Mouse (Mus musculus): ENCODE measurements around the gene Gsc2.

Gene Gsc2

DNA sequence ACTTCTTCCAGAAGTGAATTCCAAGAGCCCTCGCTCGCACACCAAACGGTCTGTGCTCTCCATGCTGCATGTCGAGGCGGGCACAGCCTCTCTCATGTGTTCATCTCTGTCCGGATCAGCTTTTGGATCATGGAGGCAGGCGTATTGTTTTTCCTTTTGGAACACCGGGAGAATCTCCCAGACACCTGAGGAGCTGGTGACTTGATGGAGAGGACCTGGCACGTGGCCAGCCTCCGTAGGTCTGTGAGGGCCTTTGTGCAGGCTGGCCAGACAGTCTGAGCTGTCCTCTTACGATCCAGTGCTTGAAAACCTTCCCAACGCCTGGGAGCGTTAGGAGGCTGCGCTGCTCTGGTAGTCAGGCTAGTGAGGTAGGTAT is 7.3 kb upstream of the Gsc2 start:
- no peak for DNase-seq

DNA sequence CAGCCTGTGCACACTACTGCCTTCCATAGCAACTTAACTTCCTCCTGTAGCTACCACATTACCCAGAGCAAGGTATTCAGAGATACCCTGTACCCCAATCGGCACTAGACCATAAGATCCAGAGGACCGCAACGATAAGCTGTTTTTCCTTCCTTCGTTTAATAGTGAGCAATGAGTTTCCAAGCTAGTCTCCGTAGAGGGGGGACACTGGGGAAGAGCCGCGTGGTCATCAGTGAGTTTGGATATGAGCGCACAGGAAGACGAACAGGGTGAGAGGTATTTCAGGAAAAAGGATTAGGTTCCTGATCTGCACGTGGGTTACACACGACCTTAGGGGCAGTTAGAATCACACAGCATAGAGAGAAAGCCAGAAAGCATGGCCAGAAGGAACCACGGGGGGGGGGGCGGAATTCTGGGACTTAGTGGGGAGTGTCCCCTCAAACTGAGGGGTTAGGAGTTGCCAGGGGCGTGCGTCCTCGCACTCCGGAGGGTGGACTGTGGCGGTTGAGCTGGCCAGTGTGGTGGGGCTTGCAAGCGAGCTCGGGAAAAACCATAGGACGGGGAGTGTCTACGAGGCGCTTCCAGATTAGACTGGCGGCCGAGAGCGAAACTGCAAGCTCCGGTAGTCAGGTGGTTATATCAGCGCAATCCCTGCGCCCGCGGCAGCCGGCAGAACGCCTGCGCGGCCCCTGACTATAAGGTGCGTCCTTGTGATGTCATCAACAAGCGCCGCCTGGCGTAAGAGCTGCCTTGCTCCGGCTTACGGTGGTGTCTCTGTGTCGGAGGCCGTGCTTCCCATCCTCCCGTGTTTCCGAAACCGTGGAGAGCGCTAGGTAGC is 6.7 kb upstream of the Gsc2 start:
- DNase-seq, result peak; percentile 97

DNA sequence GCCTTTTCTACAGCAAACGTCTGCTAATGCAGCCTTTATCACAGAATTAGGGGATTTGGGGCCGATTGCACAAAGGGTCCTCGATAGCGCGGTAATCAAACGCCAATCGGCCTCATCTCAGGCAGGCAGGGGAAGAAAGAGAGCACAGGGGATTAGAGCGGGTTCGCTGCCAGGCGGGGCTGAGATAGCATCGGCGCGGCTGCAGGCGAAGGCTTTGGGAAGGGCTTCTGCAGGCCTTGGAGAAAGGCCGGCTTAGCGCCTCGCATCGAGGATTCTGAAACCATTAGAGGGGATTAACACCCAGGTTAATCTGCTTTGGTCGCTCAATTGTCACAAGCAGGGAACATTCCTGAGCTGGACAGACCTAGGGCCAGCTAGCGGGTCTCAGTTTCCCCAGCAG is 5.7 kb upstream of the Gsc2 start:
- no peak for DNase-seq

DNA sequence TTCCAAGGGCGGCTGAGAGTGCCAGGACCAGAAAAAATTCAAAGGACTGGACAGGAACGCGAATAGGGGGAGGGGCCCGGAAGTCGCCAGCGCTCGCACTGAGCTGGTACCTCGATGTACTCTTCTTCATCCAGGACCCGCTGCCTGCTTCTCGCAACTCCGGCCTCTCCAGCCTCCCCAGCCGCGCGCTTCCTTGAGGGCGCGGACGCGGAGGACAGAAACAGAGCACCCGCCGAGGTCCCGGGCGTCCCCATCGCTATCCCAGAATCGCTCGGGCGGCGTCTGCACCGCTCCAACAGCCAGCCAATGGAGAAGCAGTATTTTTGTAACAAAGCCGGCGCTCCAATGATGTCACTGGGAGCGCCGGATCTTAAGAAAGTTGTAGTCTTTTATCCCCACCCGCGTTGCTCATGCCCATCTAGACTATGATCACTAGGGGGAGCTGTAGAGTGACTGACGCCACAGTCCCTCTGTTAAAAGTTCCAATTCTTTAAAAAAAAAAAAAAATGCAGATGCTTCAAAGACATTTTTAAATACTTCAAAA is 3.7 kb downstream of the Gsc2 start, which contains the start of gene Ess2:
TSS of gene Ess2 (minus strand) at position 297 of the 544 bp plus-strand sequence.
- DNase-seq, result peak; percentile 95

DNA sequence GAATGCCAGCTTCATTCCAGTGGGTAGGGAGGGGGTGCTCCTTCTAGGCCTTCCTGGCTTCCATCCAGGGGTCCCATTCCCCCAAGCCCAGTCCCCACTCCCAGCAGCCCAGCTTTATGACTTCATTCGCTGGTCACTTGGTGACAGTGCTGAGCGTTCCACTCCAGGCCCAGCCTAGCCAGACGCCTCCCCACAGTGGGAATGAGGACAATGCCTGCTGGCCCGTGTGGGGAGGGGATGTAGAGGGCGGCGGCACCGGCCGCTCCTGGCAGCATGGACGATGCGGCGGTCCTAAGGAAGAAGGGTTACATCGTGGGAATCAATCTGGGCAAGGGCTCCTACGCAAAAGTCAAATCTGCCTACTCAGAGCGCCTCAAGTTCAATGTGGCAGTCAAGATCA is 16.4 kb downstream of the Gsc2 start, which contains the start of the genes Dgcr2 and Tssk2:
TSS of gene Dgcr2 (minus strand) at position 101 of the 400 bp plus-strand sequence.
TSS of gene Tssk2 (plus strand) at position 176 of the 400 bp plus-strand sequence.
- DNase-seq, result no peak

DNA sequence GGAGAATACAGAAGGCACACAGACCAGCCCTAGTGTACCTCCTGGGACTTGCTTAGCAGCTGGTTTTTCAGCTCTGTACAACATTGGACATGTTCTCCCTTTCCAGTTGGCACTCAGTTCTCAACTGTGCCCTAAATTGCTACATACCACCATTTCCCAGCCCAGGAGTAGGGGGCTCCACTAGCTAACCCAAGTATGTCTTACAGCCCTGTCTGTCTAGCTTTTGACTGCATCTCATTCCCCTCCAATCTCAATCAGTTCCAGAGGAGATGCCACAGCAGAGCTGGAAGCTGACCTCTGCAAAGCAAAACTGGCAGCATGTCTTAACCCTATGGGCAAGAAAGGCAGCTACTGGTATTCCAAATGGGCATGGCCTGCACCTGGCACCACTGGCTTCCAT is 18.8 kb downstream of the Gsc2 start:
- no peak for DNase-seq

DNA sequence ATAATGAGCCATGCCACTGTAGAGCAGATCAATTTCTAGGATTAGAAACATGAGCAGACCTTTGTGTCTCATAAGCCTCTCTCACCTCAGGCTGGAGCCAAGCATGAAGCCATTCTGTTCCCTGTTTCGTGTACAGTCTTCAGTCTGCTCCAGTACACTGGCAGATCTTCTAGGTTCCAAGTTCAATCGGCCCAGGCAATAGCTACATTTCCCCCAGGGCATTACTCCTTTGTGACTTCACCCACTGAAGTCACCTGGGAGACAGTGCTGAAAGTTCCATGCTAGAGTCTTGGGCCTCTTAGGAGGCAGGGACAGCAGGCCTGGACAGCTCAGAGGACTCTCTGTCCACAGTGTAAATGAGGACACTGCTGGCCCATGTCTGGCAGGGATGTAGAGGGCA is 20.9 kb downstream of the Gsc2 start, which contains the start of gene Tssk1:
TSS of gene Tssk1 (plus strand) at position 301 of the 400 bp plus-strand sequence.
- no peak for DNase-seq

DNA sequence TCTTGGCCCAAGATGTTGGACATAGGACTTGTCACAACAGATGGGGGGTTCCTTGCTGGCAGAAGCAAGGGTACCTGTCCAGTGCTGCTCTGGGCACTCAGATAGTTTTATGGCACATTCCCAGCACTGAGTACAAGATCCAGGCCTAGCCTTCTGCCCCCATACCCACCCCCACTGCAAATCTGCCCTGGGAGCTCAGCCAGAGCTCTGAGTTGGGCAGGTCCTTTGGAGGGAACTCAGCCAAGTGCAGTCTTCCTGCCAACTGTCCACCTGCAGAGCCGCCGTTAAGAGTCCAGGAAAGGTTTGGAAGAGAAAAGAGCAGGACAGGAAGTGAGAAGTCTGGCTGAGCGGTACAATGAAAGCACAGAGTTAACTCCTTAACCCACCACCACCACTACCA is 22.3 kb downstream of the Gsc2 start:
- peak; percentile 51 for DNase-seq

DNA sequence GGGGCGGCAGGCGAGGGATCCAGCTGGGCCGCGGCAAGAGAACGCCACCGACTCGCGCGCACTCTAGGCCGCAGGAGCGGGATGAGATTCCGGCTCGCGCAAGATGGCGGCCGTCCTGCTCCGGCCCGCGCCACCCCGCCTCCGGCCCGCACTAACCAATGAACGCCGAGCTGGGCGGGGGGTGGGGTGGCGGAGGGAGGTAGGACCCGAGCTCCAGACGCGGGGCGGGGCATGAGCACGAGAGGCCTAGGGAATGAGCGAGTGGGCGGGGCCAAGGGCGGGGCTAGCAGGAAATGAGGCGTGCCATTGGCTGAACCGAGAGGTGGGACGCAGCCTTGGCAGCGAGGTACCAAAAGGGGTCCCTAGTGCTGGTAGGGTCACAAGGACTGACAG is 23.3 kb downstream of the Gsc2 start, which contains the start of gene Gm20518:
TSS of gene Gm20518 (minus strand) at position 105 of the 393 bp plus-strand sequence.
- peak; percentile 99 for DNase-seq

DNA sequence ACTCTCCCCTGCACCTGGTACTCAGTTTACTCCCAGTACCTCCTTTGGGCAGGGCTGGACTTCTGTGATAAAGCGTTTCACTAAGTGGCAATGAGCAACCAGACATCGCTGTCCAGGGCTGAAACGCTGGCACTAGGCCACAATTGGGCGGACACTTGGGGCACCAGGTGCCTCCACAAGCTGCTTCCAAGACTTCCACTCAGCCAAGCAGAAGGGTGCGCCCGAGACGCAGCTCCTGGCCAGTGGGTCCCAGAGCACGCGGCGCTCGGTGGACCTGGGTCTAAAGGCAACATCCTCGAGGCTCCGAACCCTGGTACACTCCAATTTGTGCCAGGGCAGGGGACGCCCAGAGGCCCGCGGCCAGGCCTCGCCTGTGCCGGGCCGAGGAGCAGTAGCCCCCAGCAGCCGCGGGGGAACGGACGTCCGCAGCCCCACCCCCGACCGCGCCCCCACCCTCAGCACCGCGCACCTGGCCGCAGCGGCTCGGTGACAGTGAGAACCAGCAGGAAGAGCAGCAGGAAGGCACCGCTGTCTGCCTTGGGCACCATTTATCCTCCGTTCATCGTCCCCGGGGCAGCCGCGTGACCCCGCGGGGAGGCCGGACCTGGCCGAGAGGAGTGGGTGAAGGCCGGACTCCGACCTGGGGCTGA is 23.8 kb downstream of the Gsc2 start:
- DNase-seq, result peak; percentile 84

DNA sequence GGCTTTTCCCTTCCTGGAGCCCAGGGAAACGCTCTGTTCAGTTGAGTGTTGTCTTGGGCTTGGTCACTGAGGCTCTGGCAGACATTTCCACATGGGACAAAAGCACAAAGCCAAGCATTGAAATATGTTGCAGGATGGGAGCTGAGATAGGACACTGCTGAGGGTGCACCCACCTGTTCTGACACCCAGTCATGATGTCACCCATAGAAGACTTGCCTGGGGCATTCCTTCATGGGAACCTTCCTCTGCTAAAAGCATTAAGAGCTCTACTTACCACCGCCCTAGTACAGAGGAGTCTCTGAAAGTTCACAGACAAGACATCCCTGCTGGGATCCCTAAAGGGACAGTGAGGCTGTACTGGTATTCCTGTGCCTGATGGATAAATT is 24.5 kb downstream of the Gsc2 start:
- no peak for DNase-seq

DNA sequence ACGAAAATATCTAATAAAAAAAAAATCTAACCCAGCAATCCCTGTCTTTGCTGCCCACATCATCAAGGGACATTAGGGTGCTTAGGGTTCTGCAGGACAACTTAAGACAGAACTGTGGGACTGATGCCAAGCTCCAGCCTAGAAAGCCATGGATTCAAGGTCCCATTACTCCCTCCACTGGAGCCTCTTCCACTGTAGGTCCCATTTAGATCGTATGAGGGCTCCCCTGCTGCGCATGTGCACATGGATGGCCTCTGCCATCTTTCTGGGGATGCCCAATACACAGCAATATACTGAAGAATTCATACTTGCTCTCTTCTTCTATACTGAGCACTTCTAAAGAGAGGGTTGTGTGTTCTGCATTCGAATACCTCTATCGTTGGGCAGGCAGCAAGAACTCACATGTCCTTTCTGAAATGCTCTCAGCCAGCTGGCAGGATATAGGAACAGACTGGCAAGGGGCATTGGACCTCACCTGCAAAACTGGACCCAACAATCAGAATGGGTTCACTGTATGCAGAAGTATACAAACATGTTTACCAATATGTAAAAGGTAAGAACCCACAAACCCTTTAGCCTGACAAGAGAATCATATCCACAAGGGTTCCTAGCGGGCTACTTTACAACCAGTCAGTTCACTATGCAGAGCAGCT is 25.0 kb downstream of the Gsc2 start:
- DNase-seq, result no peak

DNA sequence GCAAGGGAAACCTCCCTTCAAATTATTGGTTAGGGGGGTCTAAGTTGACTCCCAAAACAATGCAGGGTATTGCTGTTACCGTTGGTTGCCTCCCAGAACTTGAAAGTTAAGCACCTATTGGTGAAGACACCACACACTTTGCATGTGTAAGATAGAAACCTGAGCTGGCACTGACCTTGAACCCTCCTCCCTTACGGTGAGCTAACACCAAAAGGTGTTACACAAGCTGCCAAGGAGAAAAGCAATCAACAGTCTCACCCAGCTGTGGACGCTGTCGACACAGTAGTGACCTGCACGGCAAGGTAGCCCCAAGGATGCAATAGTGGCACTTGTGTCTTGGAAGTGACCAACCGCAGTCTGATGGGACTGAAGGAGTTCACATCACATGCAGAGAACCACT is 30.7 kb downstream of the Gsc2 start:
- no peak for DNase-seq

DNA sequence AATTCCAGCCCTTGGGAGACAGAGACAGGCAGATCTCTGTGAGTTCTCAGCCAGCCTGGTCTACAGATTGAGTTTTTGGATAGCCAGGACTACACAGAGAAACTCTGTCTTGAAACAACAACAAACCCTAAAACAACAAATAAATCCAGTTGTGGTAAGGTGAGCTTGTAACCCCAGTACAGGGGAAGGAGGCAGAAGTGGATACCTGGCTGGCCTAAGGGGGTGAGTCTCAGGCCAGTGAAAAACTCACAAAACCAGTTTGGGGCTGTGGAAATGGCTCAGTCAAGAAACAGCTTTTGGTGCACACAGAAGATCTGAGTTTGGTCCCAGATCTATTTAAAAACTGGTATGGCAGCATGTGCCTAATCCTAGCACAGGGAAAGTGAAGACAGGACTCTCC is 32.7 kb downstream of the Gsc2 start:
- no peak for DNase-seq

DNA sequence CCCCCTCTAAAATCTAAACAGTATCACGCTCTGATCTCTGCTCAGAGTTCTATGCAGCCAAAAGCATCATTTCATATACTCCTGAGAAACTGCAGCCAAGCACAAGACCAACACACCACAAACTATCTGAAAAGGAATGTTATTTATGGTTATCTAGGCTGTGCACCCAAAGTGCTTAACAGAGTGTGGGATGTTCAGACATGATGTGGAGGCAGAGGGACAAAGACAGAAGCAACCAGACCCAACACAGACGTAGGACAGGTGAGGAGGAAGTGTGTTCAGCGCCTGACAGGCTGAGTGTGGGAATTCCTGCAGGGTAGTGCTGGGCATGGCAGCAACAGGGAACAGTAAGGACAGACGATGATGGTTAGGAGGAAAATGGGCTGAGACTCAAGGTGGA is 35.3 kb downstream of the Gsc2 start:
- no peak for DNase-seq

DNA sequence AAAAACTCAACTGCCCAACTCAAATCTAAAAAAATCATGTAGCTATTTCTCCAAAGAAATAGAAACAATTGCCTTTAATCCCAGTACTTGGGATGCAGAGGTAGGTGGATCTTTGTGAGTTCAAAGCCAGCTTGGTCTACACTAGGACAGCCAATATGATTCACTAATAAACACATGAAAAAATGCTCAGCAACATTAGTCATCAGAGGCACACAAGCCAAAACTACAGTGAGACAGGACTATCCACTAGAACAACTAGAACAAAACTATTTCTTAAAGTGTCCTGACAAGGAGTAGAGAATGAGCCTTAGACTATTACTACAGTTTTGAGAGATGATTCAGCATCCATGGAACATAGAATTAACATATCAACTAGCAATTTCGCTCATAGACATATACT is 38.8 kb downstream of the Gsc2 start:
- no peak for DNase-seq

DNA sequence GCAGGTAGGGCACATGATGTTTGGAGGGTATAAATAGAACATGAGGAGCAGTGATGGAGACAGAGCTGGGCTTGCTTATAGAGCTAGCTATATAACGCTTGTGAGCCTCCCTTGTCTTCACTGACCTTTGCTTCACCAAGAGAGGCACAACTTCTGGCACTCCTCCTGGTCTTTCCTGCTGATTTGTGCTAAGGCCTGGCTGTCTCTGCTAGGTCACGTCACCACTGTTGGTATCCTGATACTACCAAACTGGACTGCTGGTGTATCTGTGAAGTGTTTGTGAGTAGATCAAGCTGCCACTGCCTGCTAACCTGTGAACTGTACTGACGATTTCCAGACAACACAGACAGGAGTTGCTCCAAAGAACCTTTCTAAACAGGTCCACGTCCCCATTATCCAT is 39.7 kb downstream of the Gsc2 start:
- no peak for DNase-seq

DNA sequence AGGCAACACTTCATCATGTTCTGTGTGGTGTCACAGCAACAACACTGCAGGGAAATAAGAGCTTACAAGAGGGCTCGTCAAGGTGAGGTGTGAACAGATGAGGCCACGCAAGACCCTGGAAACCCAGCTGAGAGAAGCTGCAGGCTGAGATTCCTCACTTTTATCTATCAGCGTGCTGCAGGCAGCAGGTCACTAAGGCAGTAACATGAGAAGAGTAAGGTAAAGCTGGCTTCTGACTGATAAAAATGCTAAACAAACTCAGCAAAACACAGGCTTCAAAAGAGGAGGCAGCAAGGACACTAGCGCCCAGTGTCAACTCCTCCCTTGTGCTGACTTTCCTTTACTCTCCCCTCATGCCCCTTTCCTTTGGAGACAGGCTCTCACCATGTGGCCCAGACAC is 41.9 kb downstream of the Gsc2 start:
- no peak for DNase-seq

DNA sequence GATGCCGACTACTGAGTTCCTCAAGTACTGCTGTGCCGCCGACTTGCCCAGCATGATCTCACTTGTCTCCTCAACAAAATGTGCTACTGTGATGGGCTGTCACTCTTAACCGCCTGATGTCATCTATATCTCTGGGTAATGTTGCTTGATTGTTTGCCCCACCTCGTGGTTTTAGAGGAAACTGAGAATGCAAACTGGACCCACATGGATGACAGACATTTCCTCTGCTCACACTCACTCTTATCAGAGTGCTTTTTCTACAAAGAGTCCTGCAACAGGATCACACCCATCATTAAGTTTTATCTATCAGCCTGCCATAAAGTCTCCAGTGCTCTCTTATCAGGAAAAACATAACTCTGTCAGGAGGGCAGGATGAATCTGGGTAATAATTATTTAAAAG is 43.6 kb downstream of the Gsc2 start:
- no peak for DNase-seq

DNA sequence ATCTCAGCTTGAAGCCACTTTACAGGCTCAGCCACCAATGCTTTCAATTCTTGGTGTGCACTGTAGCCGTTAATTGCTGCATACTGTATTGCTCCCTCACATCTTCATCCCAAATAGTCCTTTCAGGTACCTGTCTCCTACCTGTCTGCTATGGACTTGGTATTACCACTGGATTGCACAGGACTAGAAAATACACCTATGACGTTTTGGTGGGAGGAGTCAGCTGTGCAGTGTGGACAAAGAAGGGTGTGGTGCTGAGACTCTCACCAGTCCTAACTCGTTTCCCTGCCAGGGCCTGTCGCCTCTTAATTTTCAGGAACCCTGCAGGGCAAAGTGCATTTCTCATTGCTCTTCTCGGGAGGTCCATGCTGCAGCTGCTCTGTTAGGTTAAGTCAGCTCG is 49.1 kb downstream of the Gsc2 start:
- DNase-seq, result peak; percentile 27

DNA sequence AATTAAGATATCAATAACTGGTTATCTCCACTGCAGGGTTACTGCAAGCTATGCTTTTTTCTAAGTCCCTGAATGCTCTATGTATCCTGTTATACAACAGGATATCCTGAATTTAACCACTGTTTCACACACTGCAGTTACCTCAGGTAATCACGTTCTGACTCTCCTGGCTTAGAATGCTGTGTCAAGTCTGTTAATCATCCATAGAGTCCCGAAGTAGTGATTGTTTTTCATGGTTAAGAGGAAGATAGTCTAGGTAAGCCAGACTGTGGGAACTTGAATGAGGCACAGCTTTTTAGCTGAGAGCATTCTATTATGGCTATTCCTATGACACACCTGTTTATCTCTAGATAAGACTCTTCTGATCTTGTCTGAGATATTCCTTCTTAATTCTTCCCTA is 49.6 kb downstream of the Gsc2 start:
- no peak for DNase-seq
